Mouse (Mus musculus): ENCODE measurements around the gene Gxylt2. TPM values are rescaled to one million over a fixed set of nuclear protein-coding genes. Genes with fewer than 3 reads are reported as not detected.

Gxylt2 gene
- polyA plus RNA-seq, 1 experiment from 2014 or later: 9.6 TPM

DNA sequence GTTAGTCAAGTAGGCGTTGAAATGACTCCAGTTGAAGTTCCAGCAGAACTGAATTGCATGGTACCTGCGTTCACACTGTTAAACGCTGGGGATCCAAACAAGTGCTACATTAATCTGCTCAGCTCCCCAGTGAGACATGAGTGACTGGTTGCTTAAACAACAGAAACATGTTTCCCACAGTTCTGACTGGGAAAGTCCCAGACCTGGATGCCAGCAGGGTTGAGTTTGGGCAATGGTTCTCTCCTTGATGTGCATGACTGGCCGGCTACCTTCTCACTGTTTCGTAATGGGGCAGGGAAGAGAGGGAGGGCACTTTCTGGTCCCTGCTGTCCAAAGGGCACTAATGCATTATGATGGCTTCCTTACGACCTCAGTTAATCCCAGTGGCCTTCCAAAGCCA lies 77.1 kb downstream of the Gxylt2 start:
- peaks cover 7% of the 10 kb centered on the region for H3K4me1 ChIP-seq
- H3K27ac ChIP-seq: no peak overlapping the region
- H3K9ac ChIP-seq: no peak overlapping the region
- H3K9me3 ChIP-seq (replicated peaks): peaks cover 4% of the 10 kb centered on the region; the same call in 1 of the 2 replicates
- no peaks in the 10 kb centered on the region for H3K27me3 ChIP-seq
- ATAC-seq (ENCODE audit: low FRiP score): no peak
- WGBS: 82% methylated on average over 6 of the region's 6 CpGs
- H3K36me3 ChIP-seq: peaks cover 2% of the 10 kb centered on the region; the same call in 1 of the 2 replicates
- H3K4me3 ChIP-seq: no peak overlapping the region
- H3K4me2 ChIP-seq (replicated peaks): no peak overlapping the region

DNA sequence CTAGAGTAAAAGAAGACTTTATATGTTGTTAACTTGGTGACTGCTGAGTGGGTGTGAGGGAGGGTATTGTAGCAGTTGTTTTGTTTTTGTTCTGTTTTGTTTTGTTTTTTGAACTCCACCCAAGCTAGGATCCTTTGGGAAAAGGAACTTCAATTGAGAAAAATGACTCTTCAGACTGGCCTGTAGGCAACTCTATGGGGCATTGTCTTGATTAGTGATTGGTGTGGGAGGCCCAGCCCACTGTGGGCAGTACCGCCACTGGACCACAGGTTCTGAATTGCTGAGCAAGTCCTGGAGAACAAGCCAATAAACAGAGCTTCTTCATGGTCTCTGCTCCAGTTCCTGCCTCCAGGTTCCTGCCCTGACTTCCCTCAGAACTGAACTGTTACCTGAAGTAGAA lies 83.2 kb downstream of the Gxylt2 start:
- Histone ChIP-seq H3K4me3 (no peak overlapping the region), H3K4me2 (replicated peaks) (no peak overlapping the region), H3K36me3 (peaks cover 3% of the 10 kb centered on the region; the same call in 1 of the 2 replicates), H3K9me3 (replicated peaks) (peaks cover 8% of the 10 kb centered on the region; the same call in 1 of the 2 replicates), H3K27ac (no peak overlapping the region), H3K4me1 (no peaks in the 10 kb centered on the region), H3K27me3 (no peaks in the 10 kb centered on the region), H3K9ac (no peak overlapping the region)
- no peak for ATAC-seq (ENCODE audit: low FRiP score)
- 85% methylated on average over 1 of the region's 1 CpGs for WGBS

DNA sequence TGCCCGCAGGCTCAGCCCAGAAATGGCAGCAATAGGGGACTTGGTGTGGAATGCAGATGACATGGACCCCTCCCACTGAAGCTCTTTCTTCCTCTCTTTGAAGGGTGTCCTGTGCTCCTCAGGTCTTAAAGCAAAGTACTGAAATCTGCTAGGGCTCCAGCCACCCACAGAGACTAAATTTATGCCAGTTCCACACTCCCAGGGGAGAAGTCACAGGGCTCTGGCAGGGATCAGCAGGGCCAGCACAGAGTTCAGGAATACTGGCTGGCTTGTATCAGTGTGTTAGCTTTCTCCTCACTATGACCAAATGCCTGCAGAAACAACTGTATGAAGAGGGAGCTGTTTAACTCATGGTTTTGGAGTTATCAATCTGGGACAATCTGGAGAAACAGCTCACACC lies 84.6 kb downstream of the Gxylt2 start:
- no peak overlapping the region for H3K4me3 ChIP-seq
- no peak for ATAC-seq (ENCODE audit: low FRiP score)
- H3K4me1 ChIP-seq: no peaks in the 10 kb centered on the region
- no peak overlapping the region for H3K27ac ChIP-seq
- H3K36me3 ChIP-seq: peaks cover 3% of the 10 kb centered on the region; the same call in 1 of the 2 replicates
- 87% methylated on average over 1 of the region's 1 CpGs for WGBS
- no peak overlapping the region for H3K9ac ChIP-seq
- H3K9me3 ChIP-seq (replicated peaks): peaks cover 8% of the 10 kb centered on the region; the same call in 1 of the 2 replicates
- no peak overlapping the region for H3K4me2 ChIP-seq (replicated peaks)
- H3K27me3 ChIP-seq: no peaks in the 10 kb centered on the region

DNA sequence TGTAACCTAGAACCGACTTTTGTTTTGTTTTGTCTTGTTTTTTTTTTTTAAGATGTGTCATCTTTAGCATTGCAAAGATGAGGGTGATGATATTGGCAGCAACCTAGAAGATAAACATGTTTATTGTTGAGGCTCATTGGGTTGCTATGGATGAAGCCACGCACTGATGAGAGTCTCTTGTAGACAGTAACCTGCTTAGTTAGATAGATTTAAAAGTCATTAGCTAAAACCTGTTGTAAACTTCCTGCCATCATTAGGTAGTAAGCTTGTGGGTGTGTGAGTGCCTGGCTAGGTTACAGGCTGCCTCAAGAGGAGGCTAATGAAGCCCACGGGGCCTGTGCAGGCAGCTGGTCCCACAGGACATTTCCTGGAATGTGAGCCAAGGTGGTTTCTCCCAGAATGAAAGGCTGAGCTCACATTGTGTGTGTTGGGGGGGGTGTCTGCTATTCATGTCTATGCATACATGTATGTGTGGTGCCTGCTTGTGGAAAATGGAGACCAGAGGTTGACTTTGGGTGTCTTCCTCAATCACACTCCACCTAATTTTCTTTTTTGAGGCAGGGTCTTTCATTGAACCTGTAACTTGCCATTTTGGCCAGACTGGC lies 87.6 kb downstream of the Gxylt2 start:
- no peak overlapping the region for H3K27ac ChIP-seq
- no peaks in the 10 kb centered on the region for H3K4me1 ChIP-seq
- no peak overlapping the region for H3K9ac ChIP-seq
- 85% methylated on average over 3 of the region's 3 CpGs for WGBS
- no peak for ATAC-seq (ENCODE audit: low FRiP score)
- no peaks in the 10 kb centered on the region for H3K36me3 ChIP-seq
- H3K4me3 ChIP-seq: no peak overlapping the region
- H3K9me3 ChIP-seq (replicated peaks): no peaks in the 10 kb centered on the region
- no peaks in the 10 kb centered on the region for H3K27me3 ChIP-seq
- no peak overlapping the region for H3K4me2 ChIP-seq (replicated peaks)

DNA sequence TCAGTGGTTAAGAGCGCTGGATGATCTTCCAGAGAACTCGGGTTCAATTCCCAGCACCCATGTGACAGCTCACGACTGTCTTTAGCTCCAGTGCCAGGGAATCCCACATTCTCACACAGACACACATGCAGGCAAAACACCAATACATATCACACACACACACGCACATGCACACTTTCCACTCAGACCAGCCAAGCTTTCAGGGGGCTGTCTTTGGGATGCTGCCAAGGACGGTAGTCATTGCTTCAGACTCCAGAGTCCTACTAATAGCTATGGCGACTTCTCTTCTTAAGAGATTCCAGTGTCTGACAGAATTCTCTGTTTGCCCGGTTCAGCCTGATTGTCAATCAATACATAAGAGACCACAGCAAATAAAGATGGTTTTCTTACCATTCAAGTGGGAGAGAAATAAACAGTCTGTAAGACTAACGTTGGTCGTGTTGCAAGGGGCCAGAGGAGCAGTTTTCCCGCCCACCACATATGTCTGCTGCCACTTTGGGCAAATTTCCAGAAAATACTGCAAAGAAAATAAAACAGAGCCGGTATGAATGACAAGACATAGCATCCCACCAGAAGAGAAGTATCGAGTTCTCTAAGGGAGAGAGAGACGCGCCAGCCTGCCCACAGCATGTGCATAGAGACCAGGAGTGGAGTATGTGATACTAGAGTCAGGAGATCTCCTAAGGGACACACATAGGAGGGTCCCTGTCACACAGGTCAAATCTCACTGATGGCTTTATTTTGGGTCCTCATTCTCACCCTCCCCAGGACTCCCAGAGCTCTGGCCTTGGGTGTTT lies 88.6 kb downstream of the Gxylt2 start:
- Histone ChIP-seq H3K9ac (no peak overlapping the region), H3K36me3 (no peaks in the 10 kb centered on the region), H3K4me1 (no peaks in the 10 kb centered on the region), H3K27ac (no peak overlapping the region), H3K9me3 (replicated peaks) (no peaks in the 10 kb centered on the region), H3K4me2 (replicated peaks) (no peak overlapping the region), H3K27me3 (no peaks in the 10 kb centered on the region), H3K4me3 (no peak overlapping the region)
- WGBS: 79% methylated on average over 14 of the region's 14 CpGs
- no peak for ATAC-seq (ENCODE audit: low FRiP score)

DNA sequence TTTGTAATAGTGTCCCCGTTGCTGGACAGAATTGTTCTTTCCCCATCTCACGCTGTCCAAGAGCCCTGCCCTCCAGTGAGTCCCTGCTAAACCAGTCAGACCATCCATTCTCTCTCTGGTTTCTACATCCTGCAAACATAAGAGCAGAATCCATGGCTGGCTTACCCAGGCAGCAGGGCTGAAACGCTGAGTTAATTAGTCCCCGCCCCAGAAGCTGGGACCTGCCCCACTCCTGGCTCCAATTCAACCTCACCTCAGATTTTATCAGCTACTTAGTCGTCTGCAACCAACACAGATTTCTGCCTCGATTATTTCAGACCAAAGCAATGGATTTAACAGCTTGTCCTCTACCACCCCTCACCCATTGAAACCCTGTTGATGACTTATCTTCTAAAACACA lies 91.3 kb downstream of the Gxylt2 start:
- no peak overlapping the region for H3K27ac ChIP-seq
- 63% methylated on average over 6 of the region's 6 CpGs for WGBS
- no peak for ATAC-seq (ENCODE audit: low FRiP score)
- no peaks in the 10 kb centered on the region for H3K36me3 ChIP-seq
- no peak overlapping the region for H3K4me2 ChIP-seq (replicated peaks)
- H3K4me3 ChIP-seq: no peak overlapping the region
- H3K9me3 ChIP-seq (replicated peaks): no peaks in the 10 kb centered on the region
- no peaks in the 10 kb centered on the region for H3K4me1 ChIP-seq
- no peak overlapping the region for H3K9ac ChIP-seq
- no peaks in the 10 kb centered on the region for H3K27me3 ChIP-seq

DNA sequence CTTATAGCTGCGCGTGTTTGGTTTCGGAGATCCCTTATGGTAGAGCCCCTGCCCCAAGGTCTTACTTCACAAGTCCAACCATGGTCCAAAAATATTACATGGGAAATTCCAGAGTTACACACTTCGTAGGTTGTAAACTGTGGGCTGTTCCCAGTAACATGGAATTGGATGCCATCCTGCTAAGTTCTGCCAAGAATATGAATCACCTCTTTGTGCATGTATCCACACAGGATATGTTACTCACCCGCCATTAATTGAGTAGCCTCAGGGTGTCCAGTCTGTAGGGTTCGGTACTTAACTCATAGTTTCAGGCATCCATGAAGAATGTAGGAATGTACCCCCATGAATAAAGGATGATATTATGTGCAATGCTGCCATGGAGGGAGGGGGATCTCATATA lies 94.8 kb downstream of the Gxylt2 start:
- ATAC-seq (ENCODE audit: low FRiP score): no peak
- H3K9me3 ChIP-seq (replicated peaks): no peaks in the 10 kb centered on the region

DNA sequence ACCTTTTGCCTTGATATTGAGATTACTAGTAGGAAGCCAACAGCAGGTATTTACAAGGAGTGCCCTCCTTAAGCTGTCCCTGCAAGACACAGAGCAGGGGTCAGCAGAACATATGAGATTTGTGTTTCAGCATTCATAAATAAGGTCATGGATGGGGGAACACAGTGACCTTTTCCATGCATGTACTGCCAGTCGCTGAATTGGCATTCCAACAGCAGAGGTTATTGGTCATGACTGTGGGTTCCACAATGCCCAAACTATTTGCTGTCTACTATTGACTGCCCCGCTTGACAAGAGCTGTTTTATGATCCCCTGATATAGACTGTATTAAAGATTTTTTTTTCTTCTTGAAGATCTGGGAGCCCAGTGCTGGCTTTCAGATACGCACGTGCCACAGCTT lies 95.2 kb downstream of the Gxylt2 start:
- WGBS: 94% methylated on average over 4 of the region's 4 CpGs
- no peak for ATAC-seq (ENCODE audit: low FRiP score)
- H3K4me2 ChIP-seq (replicated peaks): no peak overlapping the region
- no peaks in the 10 kb centered on the region for H3K9me3 ChIP-seq (replicated peaks)
- no peak overlapping the region for H3K9ac ChIP-seq
- no peaks in the 10 kb centered on the region for H3K36me3 ChIP-seq
- no peak overlapping the region for H3K4me3 ChIP-seq
- no peaks in the 10 kb centered on the region for H3K4me1 ChIP-seq
- H3K27ac ChIP-seq: no peak overlapping the region
- no peaks in the 10 kb centered on the region for H3K27me3 ChIP-seq

More for the DNA sequence above, 94.8 kb downstream of the Gxylt2 start:
- H3K4me3 ChIP-seq: no peak overlapping the region
- H3K4me2 ChIP-seq (replicated peaks): no peak overlapping the region
- no peaks in the 10 kb centered on the region for H3K4me1 ChIP-seq
- no peak overlapping the region for H3K27ac ChIP-seq
- H3K36me3 ChIP-seq: no peaks in the 10 kb centered on the region
- H3K9ac ChIP-seq: no peak overlapping the region
- H3K27me3 ChIP-seq: no peaks in the 10 kb centered on the region
- 84% methylated on average over 6 of the region's 6 CpGs for WGBS

DNA sequence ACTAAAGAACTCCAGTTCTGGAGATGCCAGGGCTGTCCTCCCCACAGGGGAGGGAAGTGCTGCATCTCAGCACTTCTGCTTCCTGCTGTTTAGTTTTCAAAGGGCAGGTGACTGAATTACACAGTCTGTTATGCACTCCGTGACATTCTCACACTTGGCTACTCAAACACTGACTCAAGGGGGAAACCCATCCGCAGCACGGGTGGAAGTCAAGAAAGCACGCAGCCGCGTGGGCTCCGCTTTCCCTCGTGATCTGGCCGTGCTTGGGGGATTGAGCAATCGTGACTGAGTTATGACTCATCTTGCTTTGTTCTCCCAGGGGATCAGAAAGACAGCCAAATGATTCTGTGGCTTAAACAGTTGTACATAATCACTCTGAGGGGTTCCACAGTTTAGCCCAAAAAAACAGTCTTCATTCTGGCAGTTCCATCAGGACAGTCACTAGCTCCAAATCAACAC lies 96.0 kb downstream of the Gxylt2 start:
- Histone ChIP-seq H3K36me3 (no peaks in the 10 kb centered on the region), H3K27me3 (no peaks in the 10 kb centered on the region), H3K4me2 (replicated peaks) (no peak overlapping the region), H3K4me3 (no peak overlapping the region), H3K9ac (no peak overlapping the region), H3K27ac (no peak overlapping the region), H3K4me1 (no peaks in the 10 kb centered on the region), H3K9me3 (replicated peaks) (no peaks in the 10 kb centered on the region)
- 78% methylated on average over 10 of the region's 10 CpGs for WGBS
- ATAC-seq (ENCODE audit: low FRiP score): no peak

DNA sequence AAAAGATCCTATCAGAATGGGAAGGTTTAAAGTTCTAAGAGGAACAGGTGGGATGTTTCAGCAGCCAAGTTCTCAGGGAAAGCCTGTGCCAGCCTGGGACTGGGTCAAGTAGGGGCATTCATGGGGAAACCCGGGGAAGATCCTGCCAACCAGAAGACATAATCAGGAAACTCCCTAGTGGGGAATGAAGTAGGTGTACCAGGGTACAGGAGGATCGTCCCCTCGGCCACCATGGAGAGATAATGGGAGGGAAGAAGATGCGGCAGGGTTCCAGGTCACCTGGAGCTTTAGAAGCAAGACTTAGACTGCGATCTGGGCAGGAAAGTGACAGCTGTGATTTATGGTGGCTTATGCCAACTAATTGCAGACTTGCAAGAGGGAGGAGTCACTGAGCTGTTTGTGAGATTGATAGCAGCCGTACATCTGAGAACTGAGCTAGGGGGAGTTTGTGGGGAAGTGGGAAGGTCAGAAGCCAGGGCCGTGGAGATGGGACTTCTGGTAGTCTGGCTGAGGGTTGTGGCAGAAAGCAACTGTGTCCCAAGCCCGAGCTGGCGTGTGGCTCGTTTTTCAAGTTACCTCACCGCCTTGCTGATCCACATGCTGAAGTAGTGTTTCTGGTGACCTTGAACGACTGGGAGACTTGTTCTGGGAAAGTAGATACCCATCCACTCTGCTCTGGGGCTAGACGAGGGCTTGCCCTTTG lies 98.0 kb downstream of the Gxylt2 start:
- Histone ChIP-seq H3K36me3 (no peaks in the 10 kb centered on the region), H3K4me1 (no peaks in the 10 kb centered on the region), H3K4me3 (no peak overlapping the region), H3K4me2 (replicated peaks) (no peak overlapping the region), H3K9me3 (replicated peaks) (no peaks in the 10 kb centered on the region), H3K27me3 (no peaks in the 10 kb centered on the region), H3K27ac (no peak overlapping the region), H3K9ac (no peak overlapping the region)
- no peak for ATAC-seq (ENCODE audit: low FRiP score)
- 67% methylated on average over 13 of the region's 13 CpGs for WGBS

DNA sequence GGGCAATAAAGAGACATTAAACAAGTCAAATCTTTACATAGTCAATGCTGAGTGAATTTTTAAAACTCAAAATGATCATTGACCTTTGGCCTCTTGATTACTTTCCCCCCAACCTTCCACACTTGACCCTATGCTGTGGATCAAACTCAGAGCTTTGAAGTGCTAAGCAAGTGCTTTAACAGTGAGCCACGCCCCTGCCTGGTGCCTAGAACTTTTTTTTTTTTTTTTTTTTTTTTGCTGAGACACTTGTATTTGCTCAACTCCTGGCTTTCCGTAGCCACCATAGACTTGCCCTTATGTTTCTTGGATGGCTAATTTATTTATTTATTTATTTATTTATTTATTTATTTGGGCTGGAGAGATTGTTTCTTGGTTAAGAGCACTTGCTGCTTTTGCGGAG lies 98.7 kb downstream of the Gxylt2 start:
- no peak for ATAC-seq (ENCODE audit: low FRiP score)
- H3K4me2 ChIP-seq (replicated peaks): no peak overlapping the region
- no peaks in the 10 kb centered on the region for H3K9me3 ChIP-seq (replicated peaks)
- no peak overlapping the region for H3K4me3 ChIP-seq
- no peak overlapping the region for H3K27ac ChIP-seq
- no peaks in the 10 kb centered on the region for H3K4me1 ChIP-seq
- no peak overlapping the region for H3K9ac ChIP-seq
- WGBS: 85% methylated on average over 3 of the region's 3 CpGs
- no peaks in the 10 kb centered on the region for H3K27me3 ChIP-seq
- H3K36me3 ChIP-seq: no peaks in the 10 kb centered on the region

DNA sequence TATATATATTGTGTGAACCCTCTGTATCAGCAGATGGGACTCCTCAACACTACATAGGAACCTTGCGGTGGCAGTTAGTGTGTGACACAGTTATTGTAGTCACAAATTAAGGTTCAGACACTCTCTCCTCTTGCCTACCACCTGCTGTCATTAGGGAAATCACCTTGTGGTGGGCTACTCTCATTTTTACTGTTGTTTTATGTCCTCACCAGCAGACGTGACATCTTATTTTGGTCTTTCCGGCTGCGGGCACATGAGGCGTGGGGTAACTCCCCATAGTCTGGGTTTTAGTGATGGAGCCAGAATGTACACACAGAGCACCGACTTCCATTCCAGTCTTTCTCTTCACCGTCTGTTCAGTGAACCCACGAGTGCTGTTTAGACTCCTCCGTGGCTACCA lies 102.7 kb downstream of the Gxylt2 start:
- WGBS: 90% methylated on average over 9 of the region's 9 CpGs
- no peak for ATAC-seq (ENCODE audit: low FRiP score)
- Histone ChIP-seq H3K27ac (no peak overlapping the region), H3K4me3 (no peak overlapping the region), H3K36me3 (no peaks in the 10 kb centered on the region), H3K9me3 (replicated peaks) (no peaks in the 10 kb centered on the region), H3K4me1 (no peaks in the 10 kb centered on the region), H3K27me3 (no peaks in the 10 kb centered on the region), H3K4me2 (replicated peaks) (no peak overlapping the region), H3K9ac (no peak overlapping the region)
